ENCODE assay signal across 8 mouse cellular contexts in genomic region chr3:100998904-100999340, GRCm38 (mm10). TPM values are rescaled to one million over a fixed set of nuclear protein-coding genes. Genes with fewer than 3 reads are reported as not detected.
DNase-seq lines count a peak whose midpoint lies in the region; ATAC-seq lines count a peak whose summit lies in the region.

No protein-coding gene starts in this region.

- intact Hi-C loops in left cerebral cortex, postnatal 25 days (cut with DNase I), result loop anchor here (2.0 kb wide), 1 partner anchor 24 kb away; no protein-coding TSS in a partner anchor

- H3K4me2 ChIP-seq in kidney, embryonic 14.5 days (replicated peaks; ENCODE audit: low read depth, low read length), result no peak overlapping the region

- H3K4me3 ChIP-seq in kidney, embryonic 14.5 days (ENCODE audit: low read length), result no peak overlapping the region
- no peak overlapping the region for H3K4me3 ChIP-seq in midbrain, embryonic 10.5 days

- no peaks in the 10 kb centered on the region for H3K9me3 ChIP-seq in kidney, embryonic 14.5 days (ENCODE audit: control insufficient read depth, low read length)
- H3K9me3 ChIP-seq in midbrain, embryonic 10.5 days (replicated peaks), result no peaks in the 10 kb centered on the region

- no peaks in the 10 kb centered on the region for H3K27me3 ChIP-seq in kidney, embryonic 14.5 days (ENCODE audit: control insufficient read depth, insufficient read depth, low read length)
- no peaks in the 10 kb centered on the region for H3K27me3 ChIP-seq in midbrain, embryonic 10.5 days (ENCODE audit: low read depth, poor library complexity, severe bottlenecking)

- 27% methylated on average over 6 of the region's 6 CpGs for WGBS in kidney, embryonic 14.5 days
- WGBS in midbrain, embryonic 10.5 days, result 13% methylated on average over 6 of the region's 6 CpGs

- DNase-seq in kidney, adult 11 months, result peak; percentile 36
- peak; percentile 44 to 76 for DNase-seq in cerebellum, postnatal 25 days
- peak; percentile 77 for DNase-seq in gastrocnemius, adult 18-20 months (ENCODE audit: low spot score)
- peak; percentile 62 to 68 for DNase-seq in left cerebral cortex, postnatal 25 days (ENCODE audit: low spot score in 2 of 2)
- peak; percentile 70 for DNase-seq in midbrain, embryonic 10.5 days (ENCODE audit: low spot score)
- DNase-seq in spleen, adult 18-20 months, result peak; percentile 37 to 71

- H3K4me1 ChIP-seq in kidney, embryonic 14.5 days (ENCODE audit: control insufficient read depth, insufficient read depth, low read length), result 0 out of 2 replicates have a peak, but pooled peaks cover 3% of the 10 kb centered on the region
- peaks cover 16% of the 10 kb centered on the region for H3K4me1 ChIP-seq in midbrain, embryonic 10.5 days

- no peak for ATAC-seq in kidney, embryonic 14.5 days (ENCODE audit: low FRiP score, low TSS enrichment)
- peak; percentile 96 for ATAC-seq in inflammation-experienced regulatory T-cells, adult 6 months

- H3K9ac ChIP-seq in kidney, embryonic 14.5 days (ENCODE audit: low read depth, low read length), result no peak overlapping the region

- H3K27ac ChIP-seq in kidney, embryonic 14.5 days (ENCODE audit: low read depth, low read length), result no peak overlapping the region
- no peak overlapping the region for H3K27ac ChIP-seq in midbrain, embryonic 10.5 days (replicated peaks)

- no peaks in the 10 kb centered on the region for H3K36me3 ChIP-seq in kidney, embryonic 14.5 days (ENCODE audit: control insufficient read depth, insufficient read depth, low read length)
- H3K36me3 ChIP-seq in midbrain, embryonic 10.5 days, result no peaks in the 10 kb centered on the region

RNA-seq across cellular contexts. Expression of gene Ttf2, which starts 29.5 kb away (rescaled TPM):
- polyA plus RNA-seq in kidney, embryonic 14.5 days (2014; fragmentation: Nextera tagmentation; extraction: Ambion mirVana), result 14.5 and 24.2 TPM in 2 replicates
- total RNA-seq in gastrocnemius, adult 18-20 months (2021), result 1 to 10 TPM; 2.8 to 3.2 TPM
- polyA plus RNA-seq in inflammation-experienced regulatory T-cells, adult 6 months (2017; shearing (Covaris generic)), result 10 to 100 TPM; 12.2 to 18.2 (median 14.0) TPM
- 1 to 10 TPM in 1 of 2 experiments, under 1 TPM in 1; 0.96 to 1.5 TPM for total RNA-seq in left cerebral cortex, postnatal 25 days (2021)
- polyA plus RNA-seq in midbrain, embryonic 10.5 days (2016; fragmentation: Nextera tagmentation; extraction: Ambion mirVana), result 29.3 and 30.1 TPM in 2 replicates

RNA-seq across cellular contexts. Expression of gene Cd101, which starts 30.4 kb away (rescaled TPM):
- not detected in 2 replicates for polyA plus RNA-seq in kidney, embryonic 14.5 days (2014; fragmentation: Nextera tagmentation; extraction: Ambion mirVana)
- under 1 TPM in 1 of 2 experiments, not detected in 1; 0.07 TPM for total RNA-seq in gastrocnemius, adult 18-20 months (2021)
- polyA plus RNA-seq in inflammation-experienced regulatory T-cells, adult 6 months (2017; shearing (Covaris generic)), result 10 to 100 TPM; 10.9 to 26.5 (median 26.5) TPM
- under 1 TPM; 0.25 to 0.41 TPM for total RNA-seq in left cerebral cortex, postnatal 25 days (2021)
- 0.06 TPM in 1 of 2 replicates, not detected in the other for polyA plus RNA-seq in midbrain, embryonic 10.5 days (2016; fragmentation: Nextera tagmentation; extraction: Ambion mirVana)

Comparison
In these comparisons a context has a peak if more than half of its experiments do, and no peak if none do; other contexts are left out.
1. RNA of gene Cd101, which starts 30.4 kb away (polyA plus RNA-seq): 10.9 to 26.5 TPM in inflammation-experienced regulatory T-cells, adult 6 months; 0.06 TPM in midbrain, embryonic 10.5 days and not detected in kidney, embryonic 14.5 days; every median in the first group is over 10 times any median in the second.
2. Peak in every context shown above with its lines, with median percentiles within 50 percentile points of each other: DNase-seq.